In the genomic region with DNA sequence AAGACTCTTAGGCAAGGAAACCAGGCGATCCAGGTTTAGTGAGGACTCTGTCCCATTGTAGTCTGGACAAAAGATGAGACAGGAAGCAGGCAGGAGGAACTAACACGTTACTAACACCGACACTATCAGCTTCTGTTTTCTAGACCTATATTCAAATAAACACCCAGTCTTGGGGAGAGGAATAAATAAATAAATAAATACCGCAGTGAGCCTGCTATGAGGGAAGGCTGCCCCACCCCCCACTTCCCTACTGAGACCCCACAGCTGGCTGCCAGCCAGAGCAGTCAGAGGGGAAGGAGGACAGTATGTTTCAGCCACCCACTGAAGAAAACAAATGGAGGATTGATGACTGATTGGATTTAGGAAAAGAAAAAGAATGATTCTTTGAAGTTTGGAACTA, we compare ENCODE assay signal across 9 mouse cellular contexts. TPM values are rescaled to one million over a fixed set of nuclear protein-coding genes. Genes with fewer than 3 reads are reported as not detected.
DNase-seq lines count a peak whose midpoint lies in the region; ATAC-seq and TF ChIP-seq lines count a peak whose summit lies in the region.
"Had no signal": no experiment of that assay in that cellular context is flagged by ENCODE, and none has a peak within 500 bp of the region (broad histone marks: within the 10 kb centered on the region; RNA-seq: fewer than 3 reads in every experiment).

No protein-coding gene starts in this region.

- H3K9me3 ChIP-seq in kidney, embryonic 15.5 days (replicated peaks): no peaks in the 10 kb centered on the region
- H3K9me3 ChIP-seq in kidney, embryonic 14.5 days (ENCODE audit: control insufficient read depth, low read length): no peaks in the 10 kb centered on the region
- no peaks in the 10 kb centered on the region for H3K9me3 ChIP-seq in lung, embryonic 16.5 days (ENCODE audit: control insufficient read depth, low read length)
- H3K9me3 ChIP-seq: liver, embryonic 15.5 days had no signal

- H3K27me3 ChIP-seq in kidney, embryonic 15.5 days: 0 out of 2 replicates have a peak, but pooled peaks cover 3% of the 10 kb centered on the region
- no peaks in the 10 kb centered on the region for H3K27me3 ChIP-seq in kidney, embryonic 14.5 days (ENCODE audit: control insufficient read depth, insufficient read depth, low read length)
- H3K27me3 ChIP-seq in lung, embryonic 16.5 days (ENCODE audit: control insufficient read depth, insufficient read depth, low read depth, low read length): no peaks in the 10 kb centered on the region

- peak; percentile 27 to 32 for DNase-seq in B cell, adult 2 months
- DNase-seq in urinary bladder, adult 2 months (ENCODE audit: low spot score): no peak
- DNase-seq in gastrocnemius, adult 8-10 months (ENCODE audit: low spot score in 2 of 2): no peak
- DNase-seq in gastrocnemius, postnatal 4 days (ENCODE audit: low spot score in 2 of 2): no peak

- no peak for TF ChIP-seq POLR2A in bone marrow, adult 2 months (IDR thresholded peaks at IDR 0.05; ENCODE audit: borderline replicate concordance, control insufficient read depth, low read depth, low read length)

- no peak overlapping the region for H3K9ac ChIP-seq in kidney, embryonic 15.5 days
- H3K9ac ChIP-seq in kidney, embryonic 14.5 days (ENCODE audit: low read depth, low read length): no peak overlapping the region
- H3K9ac ChIP-seq in lung, embryonic 16.5 days (ENCODE audit: low read length): no peak overlapping the region
- H3K9ac ChIP-seq: liver, embryonic 15.5 days had no signal

- H3K4me1 ChIP-seq in kidney, embryonic 15.5 days: 0 out of 2 replicates have a peak, but pooled peaks cover 6% of the 10 kb centered on the region
- no peaks in the 10 kb centered on the region for H3K4me1 ChIP-seq in kidney, embryonic 14.5 days (ENCODE audit: control insufficient read depth, insufficient read depth, low read length)
- peaks cover 4% of the 10 kb centered on the region; the same call in 1 of the 2 replicates for H3K4me1 ChIP-seq in bone marrow, adult 2 months (ENCODE audit: control insufficient read depth, insufficient read depth, low read length)
- H3K4me1 ChIP-seq in lung, embryonic 16.5 days (replicated peaks; ENCODE audit: control insufficient read depth, insufficient read depth, low read length): peaks cover 37% of the 10 kb centered on the region

- no peak overlapping the region for H3K4me3 ChIP-seq in kidney, embryonic 15.5 days (replicated peaks)
- H3K4me3 ChIP-seq in kidney, embryonic 14.5 days (ENCODE audit: low read length): no peak overlapping the region
- no peak overlapping the region for H3K4me3 ChIP-seq in bone marrow, adult 2 months (replicated peaks; ENCODE audit: control insufficient read depth, low read depth, low read length)
- no peak overlapping the region for H3K4me3 ChIP-seq in lung, embryonic 16.5 days (ENCODE audit: low read length)
- H3K4me3 ChIP-seq: liver, embryonic 15.5 days had no signal

- no peak for TF ChIP-seq CTCF in bone marrow, adult 2 months (IDR thresholded peaks at IDR 0.05; ENCODE audit: control insufficient read depth, insufficient read depth, low read length)

- peak overlapping the region; percentile 34; the same call in 1 of the 2 replicates for H3K27ac ChIP-seq in kidney, embryonic 15.5 days
- H3K27ac ChIP-seq in kidney, embryonic 14.5 days (ENCODE audit: low read depth, low read length): no peak overlapping the region; the same call in 1 of the 2 replicates
- 0 out of 2 replicates have a peak overlapping the region, but pooled peaks have one; percentile 10 for H3K27ac ChIP-seq in bone marrow, adult 2 months (ENCODE audit: control insufficient read depth, insufficient read depth, low read depth, low read length, poor library complexity)
- H3K27ac ChIP-seq in lung, embryonic 16.5 days (ENCODE audit: low read length): peak overlapping the region; percentile 62
- H3K27ac ChIP-seq: liver, embryonic 15.5 days had no signal

- 24% methylated on average over 4 of the region's 4 CpGs for WGBS in kidney, embryonic 15.5 days
- WGBS in kidney, embryonic 14.5 days: 24% methylated on average over 4 of the region's 4 CpGs
- WGBS in bone marrow, adult 2 months: 9% methylated on average over 4 of the region's 4 CpGs
- 27% methylated on average over 4 of the region's 4 CpGs for WGBS in lung, embryonic 16.5 days

- no peaks in the 10 kb centered on the region for H3K36me3 ChIP-seq in kidney, embryonic 15.5 days
- H3K36me3 ChIP-seq in kidney, embryonic 14.5 days (ENCODE audit: control insufficient read depth, insufficient read depth, low read length): no peaks in the 10 kb centered on the region
- no peaks in the 10 kb centered on the region; the same call in 1 of the 2 replicates for H3K36me3 ChIP-seq in lung, embryonic 16.5 days (ENCODE audit: control insufficient read depth, insufficient read depth, low read length)
- H3K36me3 ChIP-seq: liver, embryonic 15.5 days had no signal

- H3K4me2 ChIP-seq in kidney, embryonic 15.5 days: no peak overlapping the region
- H3K4me2 ChIP-seq in kidney, embryonic 14.5 days (replicated peaks; ENCODE audit: low read depth, low read length): no peak overlapping the region
- H3K4me2 ChIP-seq in lung, embryonic 16.5 days (ENCODE audit: low read depth, low read length): 0 out of 2 replicates have a peak overlapping the region, but pooled peaks have one; percentile 13
- H3K4me2 ChIP-seq: liver, embryonic 15.5 days had no signal

- ATAC-seq in kidney, embryonic 15.5 days (replicated peaks; ENCODE audit: low FRiP score): 0 out of 2 replicates have a peak, but pooled peaks have one; percentile 36
- no peak for ATAC-seq in kidney, embryonic 14.5 days (ENCODE audit: low FRiP score, low TSS enrichment)
- ATAC-seq in lung, embryonic 16.5 days (ENCODE audit: low read depth): peak; percentile 53

RNA-seq across cellular contexts. Expression of a gene that starts 9.2 kb away (rescaled TPM):
- 16.1 and 16.9 TPM in 2 replicates for polyA plus RNA-seq in kidney, embryonic 15.5 days (2015; fragmentation: Nextera tagmentation; extraction: Ambion mirVana)
- 7.9 and 15.4 TPM in 2 replicates for polyA plus RNA-seq in kidney, embryonic 14.5 days (2014; fragmentation: Nextera tagmentation; extraction: Ambion mirVana)
- polyA plus RNA-seq in bone marrow, adult 2 months (2011; ENCODE audit: insufficient read depth, insufficient read length, low replicate concordance, missing spikeins): 7.1 and 13.2 TPM in 2 replicates
- 43.9 and 44.3 TPM in 2 replicates for polyA plus RNA-seq in lung, embryonic 16.5 days (2015; fragmentation: Nextera tagmentation; extraction: Ambion mirVana)
- polyA plus RNA-seq in urinary bladder, adult 2 months (2012; rRNA removed): 9.8 and 11.6 TPM in 2 replicates
- total RNA-seq in gastrocnemius, adult 8-10 months (2022): 1 to 10 TPM; 1.3 to 3.7 (median 2.4) TPM
- 10 to 100 TPM; 23.6 to 27.7 TPM for total RNA-seq in gastrocnemius, postnatal 4 days (2021)

Comparison
In these comparisons a context has a peak if more than half of its experiments do, and no peak if none do; other contexts are left out.
1. DNase-seq: peak in B cell, adult 2 months (2 of 2); none in urinary bladder, adult 2 months (single experiment), gastrocnemius, adult 8-10 months (0 of 2) and gastrocnemius, postnatal 4 days (0 of 2).